Mouse (Mus musculus): ENCODE data around the gene Kcnmb3. TPM values are rescaled to one million over a fixed set of nuclear protein-coding genes. Genes with fewer than 3 reads are reported as not detected.
A peak's percentile ranks its signal among the peaks of the same experiment; 100 is the strongest.
"Not testable (repeated sequence)": the region's sequence is repeated elsewhere in the genome, so short reads cannot be mapped to it uniquely, and the experiment has no call there.

The Kcnmb3 gene
- polyA plus RNA-seq, 1 experiment from 2014 or later = not detected

GRCm38 (mm10) chr3:32437297-32437696 lies 54.7 kb downstream of the Kcnmb3 start:
- H3K9me3 ChIP-seq (replicated peaks; ENCODE audit: low read length) = no peaks in the 10 kb centered on the region
- peaks cover 40% of the 10 kb centered on the region for H3K36me3 ChIP-seq (ENCODE audit: insufficient read depth, low read length)
- no peak overlapping the region for H3K4me2 ChIP-seq (ENCODE audit: low read length)
- no peak for TF ChIP-seq CTCF (IDR thresholded peaks at IDR 0.05; ENCODE audit: low read depth)
- H3K27ac ChIP-seq = no peak overlapping the region
- DNase-seq (ENCODE audit: low spot score) (no peak), ATAC-seq (replicated peaks; ENCODE audit: low FRiP score, low read depth) (no peak)
- H3K27me3 ChIP-seq (ENCODE audit: insufficient read depth, low read length) = no peaks in the 10 kb centered on the region
- H3K4me3 ChIP-seq (replicated peaks; ENCODE audit: low read depth, low read length) = no peak overlapping the region
- H3K4me1 ChIP-seq (replicated peaks; ENCODE audit: insufficient read depth, low read length) = no peaks in the 10 kb centered on the region
- no peak overlapping the region for H3K9ac ChIP-seq (ENCODE audit: low read depth, low read length)
- 93% methylated on average over 6 of the region's 6 CpGs for WGBS

GRCm38 (mm10) chr3:32436101-32436500 lies 55.9 kb downstream of the Kcnmb3 start:
- H3K27me3 ChIP-seq (ENCODE audit: insufficient read depth, low read length) = no peaks in the 10 kb centered on the region
- H3K27ac ChIP-seq = no peak overlapping the region
- no peak for TF ChIP-seq CTCF (IDR thresholded peaks at IDR 0.05; ENCODE audit: low read depth)
- no peaks in the 10 kb centered on the region for H3K4me1 ChIP-seq (replicated peaks; ENCODE audit: insufficient read depth, low read length)
- no peaks in the 10 kb centered on the region for H3K9me3 ChIP-seq (replicated peaks; ENCODE audit: low read length)
- DNase-seq (ENCODE audit: low spot score) (no peak), ATAC-seq (replicated peaks; ENCODE audit: low FRiP score, low read depth) (no peak)
- peaks cover 33% of the 10 kb centered on the region for H3K36me3 ChIP-seq (ENCODE audit: insufficient read depth, low read length)
- H3K4me2 ChIP-seq (ENCODE audit: low read length) = no peak overlapping the region
- 72% methylated on average over 11 of the region's 11 CpGs for WGBS
- H3K9ac ChIP-seq (ENCODE audit: low read depth, low read length) = no peak overlapping the region
- no peak overlapping the region for H3K4me3 ChIP-seq (replicated peaks; ENCODE audit: low read depth, low read length)

GRCm38 (mm10) chr3:32434016-32434415 lies 58.0 kb downstream of the Kcnmb3 start:
- no peaks in the 10 kb centered on the region for H3K27me3 ChIP-seq (ENCODE audit: insufficient read depth, low read length)
- WGBS = 75% methylated on average over 2 of the region's 2 CpGs
- no peak overlapping the region for H3K4me3 ChIP-seq (replicated peaks; ENCODE audit: low read depth, low read length)
- no peaks in the 10 kb centered on the region for H3K9me3 ChIP-seq (replicated peaks; ENCODE audit: low read length)
- H3K9ac ChIP-seq (ENCODE audit: low read depth, low read length) = no peak overlapping the region
- H3K4me2 ChIP-seq (ENCODE audit: low read length) = no peak overlapping the region
- no peak for TF ChIP-seq CTCF (IDR thresholded peaks at IDR 0.05; ENCODE audit: low read depth)
- no peak for ATAC-seq (replicated peaks; ENCODE audit: low FRiP score, low read depth)
- DNase-seq (ENCODE audit: low spot score) = no peak
- H3K4me1 ChIP-seq (replicated peaks; ENCODE audit: insufficient read depth, low read length) = 0 out of 2 replicates have a peak, but pooled peaks cover under 1% of the 10 kb centered on the region
- no peak overlapping the region for H3K27ac ChIP-seq
- peaks cover 17% of the 10 kb centered on the region; the same call in 1 of the 2 replicates for H3K36me3 ChIP-seq (ENCODE audit: insufficient read depth, low read length)

DNA sequence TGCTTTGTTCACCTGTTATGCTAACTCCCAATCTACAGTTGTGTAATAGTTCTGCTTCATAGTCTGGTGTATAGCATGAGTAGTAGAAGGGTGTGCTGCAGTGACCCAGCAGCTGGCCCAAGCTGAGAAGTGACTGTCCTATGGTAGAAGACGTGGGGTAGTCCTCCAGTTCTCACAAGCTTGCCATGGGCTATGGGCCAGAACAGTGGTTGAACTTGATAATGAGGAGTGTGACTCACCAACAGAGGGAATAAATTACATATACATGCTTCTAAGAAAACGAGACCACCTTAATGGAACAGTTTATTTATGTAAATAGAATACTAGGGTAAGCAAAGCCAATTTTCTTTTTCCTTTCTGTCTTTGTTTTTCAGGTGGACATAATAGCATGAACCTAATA lies 61.6 kb downstream of the Kcnmb3 start:
- Histone ChIP-seq H3K4me3 (replicated peaks; ENCODE audit: low read depth, low read length) (no peak overlapping the region), H3K9me3 (replicated peaks; ENCODE audit: low read length) (no peaks in the 10 kb centered on the region), H3K27me3 (ENCODE audit: insufficient read depth, low read length) (no peaks in the 10 kb centered on the region), H3K27ac (no peak overlapping the region), H3K9ac (ENCODE audit: low read depth, low read length) (no peak overlapping the region), H3K4me1 (replicated peaks; ENCODE audit: insufficient read depth, low read length) (0 out of 2 replicates have a peak, but pooled peaks cover 2% of the 10 kb centered on the region), H3K4me2 (ENCODE audit: low read length) (no peak overlapping the region), H3K36me3 (ENCODE audit: insufficient read depth, low read length) (no peaks in the 10 kb centered on the region)
- WGBS = 42% methylated on average over 2 of the region's 2 CpGs
- DNase-seq (ENCODE audit: low spot score) (no peak), ATAC-seq (replicated peaks; ENCODE audit: low FRiP score, low read depth) (no peak)
- TF ChIP-seq CTCF (IDR thresholded peaks at IDR 0.05; ENCODE audit: low read depth) = no peak

DNA sequence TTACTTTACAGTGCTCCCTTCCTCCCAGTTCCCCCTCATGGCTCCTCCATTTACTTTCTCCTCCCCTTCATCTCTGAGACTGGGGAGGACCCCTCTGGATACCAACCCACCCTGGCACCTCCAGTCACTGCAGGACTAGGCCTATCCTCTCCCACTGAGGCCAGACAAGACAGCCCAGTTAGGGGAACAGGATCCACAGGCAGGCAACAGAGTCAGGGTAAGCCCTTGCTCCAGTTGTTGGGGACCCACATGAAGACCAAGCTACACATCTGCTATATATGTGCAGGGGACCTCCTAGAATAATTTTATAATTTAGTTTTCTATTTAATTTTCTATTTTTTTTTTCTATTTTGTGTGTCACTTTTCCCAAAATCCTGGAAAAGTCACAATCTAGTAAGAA lies 62.7 kb downstream of the Kcnmb3 start:
- H3K4me3 ChIP-seq (replicated peaks; ENCODE audit: low read depth, low read length); H3K4me1 ChIP-seq (replicated peaks; ENCODE audit: insufficient read depth, low read length); H3K9me3 ChIP-seq (replicated peaks; ENCODE audit: low read length); H3K36me3 ChIP-seq (ENCODE audit: insufficient read depth, low read length); H3K27ac ChIP-seq; ATAC-seq (replicated peaks; ENCODE audit: low FRiP score, low read depth); H3K27me3 ChIP-seq (ENCODE audit: insufficient read depth, low read length); H3K9ac ChIP-seq (ENCODE audit: low read depth, low read length); DNase-seq (ENCODE audit: low spot score); H3K4me2 ChIP-seq (ENCODE audit: low read length): not testable (repeated sequence)

- H3K4me3 ChIP-seq (replicated peaks; ENCODE audit: low read depth, low read length) = no peak overlapping the region
- H3K9ac ChIP-seq (ENCODE audit: low read depth, low read length) = no peak overlapping the region
- no peaks in the 10 kb centered on the region for H3K36me3 ChIP-seq (ENCODE audit: insufficient read depth, low read length)
- ATAC-seq (replicated peaks; ENCODE audit: low FRiP score, low read depth) = no peak
- no peak overlapping the region for H3K4me2 ChIP-seq (ENCODE audit: low read length)
- TF ChIP-seq CTCF (IDR thresholded peaks at IDR 0.05; ENCODE audit: low read depth) = no peak
- H3K9me3 ChIP-seq (replicated peaks; ENCODE audit: low read length) = no peaks in the 10 kb centered on the region
- DNase-seq (ENCODE audit: low spot score) = peak; percentile 56
- WGBS = 48% methylated on average over 4 of the region's 4 CpGs
- no peaks in the 10 kb centered on the region for H3K27me3 ChIP-seq (ENCODE audit: insufficient read depth, low read length)
- H3K4me1 ChIP-seq (replicated peaks; ENCODE audit: insufficient read depth, low read length) = 0 out of 2 replicates have a peak, but pooled peaks cover 2% of the 10 kb centered on the region
- no peak overlapping the region for H3K27ac ChIP-seq
These were observed 63.1 kb downstream of the Kcnmb3 start for GRCm38 (mm10) chr3:32428921-32429320.

- no peak for TF ChIP-seq CTCF (IDR thresholded peaks at IDR 0.05; ENCODE audit: low read depth)
- Histone ChIP-seq H3K4me1 (replicated peaks; ENCODE audit: insufficient read depth, low read length) (0 out of 2 replicates have a peak, but pooled peaks cover 2% of the 10 kb centered on the region), H3K4me2 (ENCODE audit: low read length) (no peak overlapping the region), H3K27me3 (ENCODE audit: insufficient read depth, low read length) (no peaks in the 10 kb centered on the region), H3K36me3 (ENCODE audit: insufficient read depth, low read length) (no peaks in the 10 kb centered on the region), H3K4me3 (replicated peaks; ENCODE audit: low read depth, low read length) (no peak overlapping the region), H3K27ac (no peak overlapping the region), H3K9ac (ENCODE audit: low read depth, low read length) (no peak overlapping the region), H3K9me3 (replicated peaks; ENCODE audit: low read length) (no peaks in the 10 kb centered on the region)
- WGBS = 82% methylated on average over 3 of the region's 3 CpGs
- no peak for DNase-seq (ENCODE audit: low spot score)
- ATAC-seq (replicated peaks; ENCODE audit: low FRiP score, low read depth) = no peak
These were observed 63.7 kb downstream of the Kcnmb3 start for GRCm38 (mm10) chr3:32428361-32428760.

Measured in kidney, postnatal 0 days (tissue).